Mouse (Mus musculus) erythroblast, embryonic 14.5 days (primary cell): ENCODE data around the gene Hist1h2bh. TPM values are rescaled to one million over a fixed set of nuclear protein-coding genes. Genes with fewer than 3 reads are reported as not detected.

Source experiments
- H3K27me3 ChIP-seq: 2 replicates; pipeline ENCODE4 v1.6.1; 2012; ENCODE audit warnings: inconsistent platforms; ENCODE audit not compliant: control insufficient read depth
- H3K36me3 ChIP-seq: 2 replicates; pipeline ENCODE4 v1.6.1; 2012; ENCODE audit warnings: mild to moderate bottlenecking, inconsistent platforms; ENCODE audit not compliant: control insufficient read depth
- H3K4me1 ChIP-seq: 2 replicates; pipeline ENCODE4 v1.6.1; 2012; ENCODE audit warnings: inconsistent platforms; ENCODE audit not compliant: control insufficient read depth
- H3K4me3 ChIP-seq: replicated peaks from 2 replicates; pipeline ENCODE3; 2012; ENCODE audit warnings: moderate library complexity, mild to moderate bottlenecking, inconsistent platforms
- H3K9me3 ChIP-seq: 2 replicates; pipeline ENCODE4 v1.6.1; 2012; ENCODE audit warnings: low read length, inconsistent platforms, mixed read lengths; ENCODE audit not compliant: control insufficient read depth
- GATA1 ChIP-seq: IDR thresholded peaks from 2 replicates; pipeline ENCODE4 v1.6.1; 2012; ENCODE audit warnings: low read length, inconsistent platforms, mixed read lengths
- TAL1 ChIP-seq: IDR thresholded peaks from 3 replicates; pipeline ENCODE4 v1.6.1; 2012; ENCODE audit warnings: low read length, inconsistent platforms, mixed read lengths
- polyA plus RNA-seq: library from polyadenylated mRNA; stranded (reverse); fragments of >175 nt; gene quantifications from 2 replicates; pipeline ENCODE4 v1.2.3, GENCODE M21; 2012

The Hist1h2bh gene
- polyA plus RNA-seq, 1 experiment: 3.0 TPM

GRCm38 (mm10) chr13:23505662-23506345 is 37.4 kb downstream of the Hist1h2bh start:
- Histone ChIP-seq H3K9me3 (no peaks in the 10 kb centered on the region), H3K36me3 (no peaks in the 10 kb centered on the region), H3K4me1 (peaks cover 60% of the 10 kb centered on the region), H3K27me3 (no peaks in the 10 kb centered on the region), H3K4me3 (peak overlapping the region; percentile 66)
- TF ChIP-seq GATA1 (no peak), TAL1 (no peak)

DNA sequence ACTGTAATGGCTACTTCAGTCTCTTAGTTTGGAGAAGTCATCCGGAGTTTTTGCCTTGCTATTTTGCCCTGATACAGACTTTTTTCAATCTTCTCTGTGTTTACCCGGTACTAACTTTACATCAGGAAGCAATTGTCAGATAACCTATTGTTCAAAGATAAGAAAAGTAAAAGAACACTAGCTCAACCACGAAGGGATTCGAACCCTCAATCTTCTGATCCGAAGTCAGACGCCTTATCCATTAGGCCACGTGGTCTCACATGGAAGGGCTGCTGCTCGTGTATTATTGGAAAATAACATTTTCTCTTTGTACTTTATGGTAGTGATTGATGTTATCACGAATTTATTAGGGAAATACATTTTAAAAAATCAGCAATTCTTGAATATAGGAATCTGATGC is 39.4 kb downstream of the Hist1h2bh start:
- no peaks in the 10 kb centered on the region for H3K36me3 ChIP-seq
- peak overlapping the region; percentile 29 for H3K4me3 ChIP-seq
- H3K4me1 ChIP-seq: peaks cover 74% of the 10 kb centered on the region
- no peaks in the 10 kb centered on the region for H3K9me3 ChIP-seq
- TF ChIP-seq GATA1 (no peak), TAL1 (no peak)
- H3K27me3 ChIP-seq: no peaks in the 10 kb centered on the region

DNA sequence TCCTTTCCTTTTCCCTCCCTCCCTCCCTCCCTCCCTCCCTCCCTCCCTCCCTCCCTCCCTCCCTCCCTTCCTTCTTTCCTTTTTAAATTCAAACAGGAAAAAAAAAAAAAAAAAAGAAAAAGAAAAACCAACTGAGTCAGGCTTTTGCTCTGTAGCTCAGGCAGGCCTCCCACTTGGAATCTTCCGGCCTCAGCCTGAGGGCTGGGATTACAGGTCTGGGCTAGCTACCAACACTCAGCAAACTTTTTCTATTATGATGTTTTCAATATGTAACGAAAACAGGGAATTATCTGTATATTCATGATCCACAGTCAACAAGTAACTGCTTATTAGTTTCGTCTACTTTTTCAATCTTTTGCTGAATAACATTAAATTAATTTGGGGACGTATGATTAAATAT is 40.3 kb downstream of the Hist1h2bh start:
- no peak for TF ChIP-seq TAL1
- no peak for TF ChIP-seq GATA1
- no peaks in the 10 kb centered on the region for H3K27me3 ChIP-seq
- peaks cover 83% of the 10 kb centered on the region for H3K4me1 ChIP-seq
- H3K4me3 ChIP-seq: no peak overlapping the region
- H3K36me3 ChIP-seq: no peaks in the 10 kb centered on the region
- H3K9me3 ChIP-seq: no peaks in the 10 kb centered on the region

GRCm38 (mm10) chr13:23502031-23502567 is 41.1 kb downstream of the Hist1h2bh start:
- no peaks in the 10 kb centered on the region for H3K36me3 ChIP-seq
- H3K4me3 ChIP-seq: peak overlapping the region; percentile 66
- TF ChIP-seq TAL1 (no peak), GATA1 (no peak)
- H3K27me3 ChIP-seq: no peaks in the 10 kb centered on the region
- no peaks in the 10 kb centered on the region for H3K9me3 ChIP-seq
- peaks cover 85% of the 10 kb centered on the region for H3K4me1 ChIP-seq

- H3K27me3 ChIP-seq: no peaks in the 10 kb centered on the region
- H3K4me1 ChIP-seq: peaks cover 80% of the 10 kb centered on the region
- no peaks in the 10 kb centered on the region for H3K9me3 ChIP-seq
- no peaks in the 10 kb centered on the region for H3K36me3 ChIP-seq
- H3K4me3 ChIP-seq: peak overlapping the region; percentile 66
- TF ChIP-seq GATA1 (no peak), TAL1 (no peak)
Measured at GRCm38 (mm10) chr13:23501511-23501910, 41.7 kb downstream of the Hist1h2bh start.

GRCm38 (mm10) chr13:23500424-23501200 is 42.6 kb downstream of the Hist1h2bh start:
- Histone ChIP-seq H3K27me3 (peaks cover 1% of the 10 kb centered on the region), H3K4me1 (peaks cover 71% of the 10 kb centered on the region), H3K9me3 (no peaks in the 10 kb centered on the region), H3K36me3 (no peaks in the 10 kb centered on the region), H3K4me3 (peak overlapping the region; percentile 66)
- TF ChIP-seq GATA1: no peak
- TF ChIP-seq TAL1: no peak

- TF ChIP-seq TAL1 (no peak), GATA1 (no peak)
- Histone ChIP-seq H3K4me1 (peaks cover 65% of the 10 kb centered on the region), H3K27me3 (peaks cover 3% of the 10 kb centered on the region), H3K36me3 (no peaks in the 10 kb centered on the region), H3K9me3 (no peaks in the 10 kb centered on the region), H3K4me3 (peak overlapping the region; percentile 66)
Measured at GRCm38 (mm10) chr13:23499943-23500342, 43.2 kb downstream of the Hist1h2bh start.

- Histone ChIP-seq H3K4me3 (peak overlapping the region; percentile 66), H3K4me1 (peaks cover 53% of the 10 kb centered on the region), H3K36me3 (no peaks in the 10 kb centered on the region), H3K9me3 (no peaks in the 10 kb centered on the region), H3K27me3 (peaks cover 3% of the 10 kb centered on the region)
- TF ChIP-seq GATA1 (no peak), TAL1 (no peak)
Measured at GRCm38 (mm10) chr13:23498653-23499052, 44.5 kb downstream of the Hist1h2bh start.

DNA sequence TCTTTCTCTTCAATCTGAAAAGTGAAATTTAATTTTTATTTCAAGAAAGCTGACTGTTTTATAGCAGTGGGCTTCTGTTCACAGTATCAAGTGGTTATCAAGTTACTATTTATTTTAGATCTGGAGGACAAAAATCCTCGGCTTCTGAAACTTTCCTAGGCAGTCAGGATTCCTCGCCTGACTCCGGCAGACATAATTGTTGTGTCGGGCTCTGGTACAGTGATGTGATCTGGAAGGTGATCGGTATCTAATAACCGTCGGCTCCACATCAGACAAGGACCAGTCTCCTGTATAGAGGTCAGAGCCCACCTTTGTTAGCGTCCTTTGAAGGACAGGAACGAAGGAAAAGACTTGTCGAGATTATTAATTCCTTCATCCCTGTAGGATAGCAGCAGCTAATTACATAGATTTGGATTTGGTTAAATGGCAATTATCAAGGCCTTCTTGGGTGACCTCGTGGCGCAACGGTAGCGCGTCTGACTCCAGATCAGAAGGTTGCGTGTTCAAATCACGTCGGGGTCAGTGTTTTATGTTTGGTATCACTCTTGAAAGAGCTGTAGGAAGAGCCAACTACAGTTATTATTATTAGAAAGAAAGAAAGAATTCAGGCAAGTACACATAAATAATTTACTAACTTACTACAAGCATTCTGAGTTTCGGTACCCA is 45.4 kb downstream of the Hist1h2bh start:
- Histone ChIP-seq H3K36me3 (no peaks in the 10 kb centered on the region), H3K4me3 (peak overlapping the region; percentile 66), H3K27me3 (peaks cover 3% of the 10 kb centered on the region), H3K9me3 (no peaks in the 10 kb centered on the region), H3K4me1 (peaks cover 52% of the 10 kb centered on the region)
- no peak for TF ChIP-seq GATA1
- TF ChIP-seq TAL1: no peak
